Mouse (Mus musculus): ENCODE data around the gene Egfl7.
A peak's percentile ranks its signal among the peaks of the same experiment; 100 is the strongest.

Egfl7 gene

DNA sequence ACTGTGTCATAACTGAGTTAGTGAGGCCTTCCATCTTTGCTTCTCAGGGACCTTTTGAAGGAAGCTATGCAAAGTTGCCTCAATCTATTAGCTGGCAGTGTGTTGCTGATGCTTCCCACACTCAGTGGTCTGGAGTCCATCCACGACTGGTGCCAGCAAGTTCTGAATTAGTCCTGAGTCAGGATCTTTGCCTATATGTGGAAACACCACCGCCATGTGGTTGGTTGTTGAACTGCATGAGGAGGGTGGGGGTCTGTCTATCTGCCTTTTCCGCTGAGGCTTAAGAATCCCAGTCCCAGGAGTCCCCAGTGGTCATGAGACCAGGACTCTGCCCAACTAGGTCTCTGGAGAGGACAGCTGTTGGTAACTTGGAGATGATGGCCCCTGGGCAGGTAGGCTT lies 9.8 kb upstream of the Egfl7 start:
- DNase-seq (ENCODE audit: low spot score), result no peak

DNA sequence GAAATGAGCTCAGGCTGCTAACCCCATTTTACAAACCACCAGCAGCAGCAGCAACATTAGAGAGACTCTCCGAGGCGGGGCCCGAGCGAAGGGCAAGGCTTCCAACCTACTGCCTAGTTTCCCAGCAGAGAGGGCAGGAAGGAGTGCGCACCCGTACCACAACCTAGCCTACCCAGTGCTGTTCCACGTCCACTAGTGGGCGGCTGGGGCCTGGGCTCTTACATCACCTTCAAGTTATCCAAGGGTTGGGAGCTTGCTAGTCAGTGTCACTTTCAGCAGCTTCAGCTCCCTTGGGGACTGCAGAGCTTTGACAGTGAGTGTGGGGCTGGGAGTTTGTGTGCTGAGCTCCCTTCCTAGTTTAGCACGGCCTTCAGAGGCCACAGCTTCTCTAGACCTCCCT lies 8.4 kb upstream of the Egfl7 start:
- DNase-seq (ENCODE audit: low spot score), result no peak

DNA sequence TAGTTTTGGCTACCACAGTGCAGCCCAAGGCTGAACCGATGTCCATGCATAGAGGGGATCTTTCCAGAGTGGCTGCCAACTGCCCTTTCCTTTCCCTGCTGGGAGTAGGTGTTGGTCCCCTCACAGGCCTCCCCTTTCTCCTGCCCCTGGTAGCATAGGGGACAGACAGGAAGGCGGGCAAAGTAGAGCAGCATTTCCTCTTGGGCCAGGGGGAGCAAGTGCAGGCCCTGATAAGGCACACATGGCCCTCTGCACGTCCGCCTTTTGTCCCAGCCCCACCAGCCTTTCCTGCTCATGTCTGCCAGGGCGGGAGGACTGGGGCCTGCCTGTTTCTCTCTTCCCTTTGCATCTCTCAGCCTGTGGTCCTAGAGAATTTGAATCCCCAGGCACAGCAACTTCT lies 8.0 kb upstream of the Egfl7 start:
- DNase-seq (ENCODE audit: low spot score), result no peak

DNA sequence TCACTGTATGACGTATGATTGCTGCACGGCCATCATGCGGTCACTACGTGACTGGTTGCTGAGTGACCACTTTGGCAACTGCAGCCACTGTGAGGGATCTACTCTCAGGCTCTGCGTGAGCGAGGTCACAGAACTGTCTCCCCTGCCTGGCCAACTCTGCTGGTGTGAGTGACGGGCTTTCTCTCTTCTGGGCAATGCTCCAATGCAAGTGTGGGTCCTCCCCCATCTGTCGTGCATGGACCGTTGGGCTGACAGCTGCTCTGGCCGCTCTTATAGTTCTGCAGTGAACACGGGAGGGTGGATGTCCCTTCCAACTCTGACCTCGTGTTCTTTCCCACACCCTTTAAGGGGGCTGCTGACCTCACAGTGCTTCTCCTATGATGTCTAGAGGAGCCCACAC lies 6.4 kb upstream of the Egfl7 start:
- DNase-seq (ENCODE audit: low spot score), result no peak

DNA sequence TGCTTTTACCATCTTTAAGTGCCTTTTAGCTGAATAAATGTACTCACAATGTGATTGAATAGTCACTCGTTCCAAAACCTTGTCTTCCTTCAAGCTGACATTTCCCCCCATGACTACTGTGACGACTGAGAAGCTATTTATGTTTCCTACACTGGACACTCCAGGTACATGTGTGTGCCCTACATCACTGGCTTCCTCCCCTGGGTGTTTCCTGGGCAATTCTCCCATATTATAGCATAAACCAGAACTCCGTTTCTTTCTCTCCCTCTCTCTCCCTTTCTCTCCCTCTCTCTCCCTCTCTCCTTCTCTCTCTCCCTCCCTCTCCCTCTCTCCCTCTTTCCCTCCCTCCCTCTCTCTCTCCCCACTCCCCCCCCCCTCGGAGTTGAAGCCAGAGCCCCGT lies 6.0 kb upstream of the Egfl7 start:
- DNase-seq (ENCODE audit: low spot score), result no peak

DNA sequence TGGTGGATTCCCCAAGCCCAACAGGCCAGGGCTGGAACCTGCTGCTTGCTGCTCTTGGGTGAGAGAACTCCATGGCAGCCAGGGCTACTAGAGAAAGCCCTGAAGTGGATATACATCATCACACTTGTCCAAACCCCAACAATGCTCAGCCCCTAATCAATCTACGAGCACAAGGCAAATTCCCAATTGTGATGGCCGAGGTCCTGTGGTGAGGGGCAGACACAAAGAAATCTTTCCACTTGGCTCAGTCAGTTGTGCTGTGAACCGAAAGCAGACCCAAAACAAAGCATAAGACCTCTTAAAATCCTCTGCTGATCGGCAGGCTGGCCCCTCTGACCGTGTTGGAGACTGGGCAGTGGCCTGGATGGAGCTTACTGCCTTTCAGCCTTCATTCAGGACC lies 5.0 kb upstream of the Egfl7 start:
- DNase-seq (ENCODE audit: low spot score), result no peak

DNA sequence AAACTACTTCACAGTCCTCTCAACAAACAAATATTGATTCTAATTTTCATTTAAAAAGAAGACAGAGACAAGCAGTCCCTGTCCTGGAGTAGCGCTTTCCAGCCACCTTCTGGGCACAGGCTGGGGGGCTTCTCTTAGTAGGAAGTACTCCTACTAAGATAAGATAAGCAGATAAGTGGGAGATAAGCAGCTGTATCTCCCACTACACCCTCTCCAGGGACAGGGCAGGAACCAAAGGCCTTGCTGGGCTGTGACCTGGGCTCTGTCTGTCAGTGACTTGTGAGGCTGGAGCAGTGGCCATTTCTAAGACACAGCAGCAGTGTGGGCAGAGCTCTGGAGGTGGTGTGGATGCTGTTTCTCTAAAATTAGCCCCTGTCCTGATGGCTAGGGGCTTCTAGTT lies 4.4 kb upstream of the Egfl7 start:
- DNase-seq (ENCODE audit: low spot score), result no peak

DNA sequence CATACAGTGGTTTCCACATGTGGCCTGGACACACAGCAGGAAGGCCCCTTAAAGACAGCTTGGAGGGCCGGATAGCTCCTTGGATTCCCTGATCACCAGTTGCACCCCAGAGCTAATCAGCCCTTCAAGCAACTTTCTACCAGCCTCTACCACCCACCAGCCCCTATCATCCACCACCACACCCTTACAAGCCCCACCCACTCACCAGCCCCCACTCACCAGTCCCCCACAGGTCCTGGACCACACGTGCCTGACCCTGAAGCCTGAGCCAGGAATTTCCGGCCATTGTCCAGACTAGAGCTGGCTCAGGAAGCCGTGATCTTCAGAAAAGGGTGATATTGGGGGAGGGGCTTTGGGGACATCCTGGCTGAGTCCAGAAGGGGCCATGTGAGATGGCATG lies 3.9 kb upstream of the Egfl7 start:
- no peak for DNase-seq (ENCODE audit: low spot score)

DNA sequence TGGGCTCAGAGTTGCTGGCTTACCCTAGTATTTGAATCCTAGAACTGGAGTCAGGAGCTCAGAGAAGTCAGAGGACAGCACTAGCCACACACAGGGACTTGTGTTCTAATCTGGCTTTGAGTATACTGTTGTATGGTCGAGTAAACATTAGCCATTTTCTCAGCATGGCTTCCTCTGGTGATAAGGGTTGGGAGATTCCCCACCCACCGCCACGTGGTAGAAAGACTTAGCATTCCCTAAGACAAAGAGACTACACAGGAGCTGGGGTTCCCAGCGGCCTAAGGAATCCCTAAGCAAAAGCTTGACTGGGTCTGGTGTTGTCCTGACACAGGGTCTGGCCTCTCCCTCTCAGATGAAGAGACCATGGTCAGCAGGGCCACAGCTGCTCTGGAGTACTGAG lies 3.4 kb upstream of the Egfl7 start:
- no peak for DNase-seq (ENCODE audit: low spot score)

DNA sequence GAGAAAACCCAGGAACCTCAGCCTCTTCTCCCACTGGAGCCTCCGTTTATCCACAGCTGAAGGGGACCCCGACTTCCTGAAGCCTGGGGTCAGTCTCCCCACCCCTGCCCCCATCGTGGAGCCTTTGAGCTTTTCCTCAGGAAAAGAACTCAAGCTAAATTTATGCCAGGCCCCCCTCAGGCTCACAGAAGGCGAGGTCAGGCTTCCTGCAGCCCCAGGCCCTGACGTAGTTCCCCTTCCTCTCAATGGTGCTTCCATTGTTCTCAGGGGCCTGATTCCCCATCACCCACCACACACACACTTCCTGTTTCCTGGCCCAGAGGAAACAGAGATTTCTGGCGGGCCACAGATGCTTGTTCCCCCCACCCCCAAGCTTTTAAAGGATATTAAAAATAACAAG lies 1.4 kb upstream of the Egfl7 start:
- no peak for DNase-seq (ENCODE audit: low spot score)

DNA sequence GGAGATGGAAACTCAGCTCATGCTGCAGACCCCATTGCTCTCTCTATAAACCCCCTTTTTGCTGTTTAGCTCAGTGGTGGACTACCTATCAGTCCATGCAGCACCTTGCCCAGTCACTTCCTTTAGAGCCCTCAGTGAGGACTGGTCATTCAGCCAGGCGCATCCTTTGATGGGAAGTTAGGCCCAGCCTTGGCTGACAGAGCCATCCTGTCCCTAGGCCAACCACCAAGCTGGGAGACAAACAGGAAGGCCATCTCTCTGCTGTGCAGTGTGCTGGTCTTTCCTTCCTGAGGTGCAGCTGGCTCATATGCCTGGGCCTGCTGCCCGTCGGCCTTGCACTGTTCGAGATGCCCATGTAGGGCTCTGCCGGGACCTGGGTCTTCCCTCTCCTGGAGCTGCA lies 937 bp downstream of the Egfl7 start:
- DNase-seq (ENCODE audit: low spot score), result no peak

DNA sequence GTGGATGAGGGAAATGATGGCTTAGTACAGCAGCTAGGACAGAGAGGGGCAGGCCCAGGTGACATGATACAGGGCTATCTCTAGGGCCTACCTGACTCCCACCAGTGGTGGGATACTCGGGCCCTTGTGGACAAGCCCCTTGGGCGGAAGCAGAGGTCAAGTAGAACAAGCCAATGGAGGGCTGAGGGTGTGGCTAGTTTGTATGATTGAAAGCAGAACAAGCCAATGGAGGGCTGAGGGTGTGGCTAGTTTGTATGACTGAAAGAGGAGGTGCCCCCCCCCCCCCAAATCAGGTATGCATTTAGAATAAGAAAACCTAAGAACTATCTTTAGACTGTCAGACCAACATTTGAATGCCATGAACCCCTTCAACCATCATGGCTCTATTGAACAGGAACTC lies 2.4 kb downstream of the Egfl7 start:
- no peak for DNase-seq (ENCODE audit: low spot score)

DNA sequence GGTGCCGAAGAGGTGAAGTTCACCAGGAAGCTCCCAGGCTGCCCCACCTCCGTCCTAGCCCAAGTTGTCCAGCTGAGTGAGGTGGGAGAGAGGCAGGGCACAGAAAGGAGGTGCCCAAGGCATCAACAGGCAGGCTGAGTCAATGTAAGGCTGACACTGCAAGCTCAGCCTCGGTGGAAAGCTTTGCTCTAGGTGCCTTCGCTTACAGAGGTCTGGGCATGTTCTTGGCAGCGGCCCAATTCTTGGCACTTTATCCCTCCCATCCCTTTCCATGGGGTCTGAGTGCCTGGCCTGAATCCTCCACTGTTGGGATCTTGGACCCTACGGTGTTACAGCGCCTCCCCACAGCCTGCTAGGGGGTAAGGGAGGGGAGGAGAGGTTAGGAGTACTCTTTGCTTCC lies 2.9 kb downstream of the Egfl7 start:
- DNase-seq (ENCODE audit: low spot score), result no peak

DNA sequence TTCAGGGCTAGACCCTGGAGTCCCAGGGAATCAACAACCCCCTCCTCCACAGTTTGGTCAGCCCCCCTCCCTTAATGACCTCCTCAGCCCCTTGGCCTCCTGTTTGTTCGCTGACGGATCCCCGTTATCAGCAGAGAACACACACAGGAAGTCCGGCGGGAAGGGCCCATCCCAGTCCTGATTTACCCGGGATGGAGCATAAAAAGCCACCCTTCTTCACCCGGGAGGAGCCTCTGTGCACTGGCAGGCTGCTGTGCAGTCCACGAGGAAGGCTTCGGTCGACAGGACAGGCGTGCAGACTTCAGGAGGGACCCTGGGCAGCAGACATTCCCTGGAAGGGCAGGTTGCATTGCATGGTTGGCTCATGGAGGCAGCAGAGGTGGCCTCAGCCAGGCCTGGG lies 3.8 kb downstream of the Egfl7 start:
- DNase-seq (ENCODE audit: low spot score), result no peak

DNA sequence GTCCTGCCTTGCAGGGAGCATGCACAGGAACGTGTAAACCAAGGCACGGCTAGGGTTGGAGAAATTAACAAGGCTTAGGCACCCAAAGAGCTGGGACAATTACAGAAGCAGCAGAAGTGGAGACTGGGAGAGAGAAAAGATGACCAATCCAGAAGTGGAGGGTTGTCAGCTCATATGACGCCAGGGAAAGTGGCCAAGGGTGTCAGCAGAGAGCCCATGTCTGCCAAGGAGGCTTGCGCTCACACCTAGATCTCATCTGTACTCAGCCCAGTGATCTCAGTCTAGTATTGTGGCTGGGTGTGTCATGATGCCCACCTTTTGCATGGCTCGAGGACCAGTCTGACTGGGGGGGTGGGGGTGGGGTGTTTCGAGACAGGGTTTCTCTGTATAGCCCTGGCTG lies 5.9 kb downstream of the Egfl7 start:
- DNase-seq (ENCODE audit: low spot score), result no peak

DNA sequence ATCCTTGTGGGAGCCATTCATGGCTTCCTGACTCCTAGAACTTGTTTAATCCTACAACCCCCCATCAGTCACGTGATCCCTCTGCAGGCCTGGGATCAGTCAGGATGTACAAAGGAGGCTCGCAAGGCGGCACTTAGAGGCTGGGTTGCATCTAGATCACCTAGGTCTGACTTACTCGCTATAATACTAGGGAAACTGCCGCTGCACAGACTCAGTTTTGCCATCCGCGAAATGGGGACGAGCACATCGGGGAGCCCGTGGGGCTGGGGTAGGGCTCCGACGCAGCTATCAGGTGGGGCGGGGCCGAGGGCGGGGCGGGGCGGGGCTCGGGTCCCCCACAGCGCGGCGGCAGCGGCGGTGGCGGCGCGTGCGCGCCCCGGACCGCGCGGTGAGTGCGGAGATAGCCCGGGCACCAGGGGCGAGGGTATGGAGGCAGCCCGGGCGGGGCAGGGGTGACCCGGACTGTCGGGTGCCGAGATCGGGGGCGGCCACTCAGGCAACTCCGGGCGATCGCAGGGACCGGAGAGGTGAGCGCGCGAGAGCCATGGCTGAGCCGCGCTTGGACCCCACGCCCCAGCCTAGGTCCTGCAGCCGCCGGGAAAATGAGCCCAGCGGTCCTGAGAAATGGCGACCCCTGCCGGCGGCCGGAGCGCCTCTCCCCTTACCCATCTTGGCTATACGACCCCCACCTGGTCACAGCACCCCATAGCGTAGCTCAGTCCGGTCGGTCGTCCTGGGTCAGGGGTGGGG lies 6.7 kb downstream of the Egfl7 start, which contains the start of gene Gm20532:
TSS of gene Gm20532 (plus strand) at position 346 of the 750 bp plus-strand sequence.
- DNase-seq (ENCODE audit: low spot score), result peak; percentile 37

DNA sequence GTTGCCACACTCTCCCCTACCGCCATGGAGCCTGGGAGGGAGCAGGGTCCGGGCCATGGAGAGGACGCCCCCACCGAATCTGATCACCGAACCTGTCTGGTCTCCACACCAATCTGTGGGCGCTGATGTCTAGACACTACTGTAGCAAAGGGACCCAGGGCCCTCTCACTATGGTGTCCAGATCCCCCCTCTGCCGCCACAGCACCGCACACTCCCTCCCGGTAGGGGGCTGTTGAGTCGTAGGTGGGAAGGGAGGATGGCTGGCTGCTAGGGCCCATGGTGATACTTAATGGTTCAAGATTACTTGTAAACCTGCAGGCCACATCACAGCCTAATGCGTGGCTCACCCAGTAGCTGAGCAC lies 7.2 kb downstream of the Egfl7 start:
- DNase-seq (ENCODE audit: low spot score), result no peak

DNA sequence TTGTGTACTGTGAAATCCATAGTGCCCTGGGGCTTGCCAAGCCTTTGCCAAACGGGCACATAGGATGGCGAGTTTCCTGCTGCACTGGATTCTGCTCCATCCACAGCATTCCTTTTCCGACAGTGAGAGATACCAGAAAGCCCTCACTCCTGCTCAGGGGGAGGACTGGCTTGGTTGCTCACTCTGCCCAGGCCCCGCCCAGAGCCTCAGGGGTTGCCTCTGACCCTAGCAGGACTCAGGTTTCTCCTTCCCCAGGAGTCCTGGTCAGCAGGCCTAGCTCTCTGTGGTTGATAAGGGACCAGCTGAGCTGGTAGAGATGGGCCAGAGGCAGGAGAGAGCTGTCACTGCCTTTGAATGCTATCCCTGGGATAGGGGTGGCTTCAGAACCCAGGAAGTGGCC lies 8.8 kb downstream of the Egfl7 start:
- no peak for DNase-seq (ENCODE audit: low spot score)

DNA sequence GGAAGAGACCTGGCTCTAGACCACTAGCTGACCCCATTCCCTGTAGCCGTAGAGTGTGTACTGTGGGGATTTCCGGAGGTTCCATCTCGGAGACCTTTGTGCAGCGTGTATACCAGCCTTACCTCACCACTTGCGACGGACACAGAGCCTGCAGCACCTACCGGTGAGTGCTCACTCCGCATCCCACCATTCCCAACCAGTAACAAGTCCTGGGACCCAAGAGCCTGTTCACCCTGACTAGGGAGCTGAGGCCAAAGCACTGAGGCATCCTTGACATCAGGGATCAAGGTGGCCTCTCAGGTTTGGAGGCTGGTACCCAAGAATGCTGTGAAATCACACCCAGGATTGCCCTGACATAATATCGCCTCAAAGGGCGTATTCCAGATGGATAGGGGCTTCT lies 9.5 kb downstream of the Egfl7 start:
- DNase-seq (ENCODE audit: low spot score), result no peak

DNA sequence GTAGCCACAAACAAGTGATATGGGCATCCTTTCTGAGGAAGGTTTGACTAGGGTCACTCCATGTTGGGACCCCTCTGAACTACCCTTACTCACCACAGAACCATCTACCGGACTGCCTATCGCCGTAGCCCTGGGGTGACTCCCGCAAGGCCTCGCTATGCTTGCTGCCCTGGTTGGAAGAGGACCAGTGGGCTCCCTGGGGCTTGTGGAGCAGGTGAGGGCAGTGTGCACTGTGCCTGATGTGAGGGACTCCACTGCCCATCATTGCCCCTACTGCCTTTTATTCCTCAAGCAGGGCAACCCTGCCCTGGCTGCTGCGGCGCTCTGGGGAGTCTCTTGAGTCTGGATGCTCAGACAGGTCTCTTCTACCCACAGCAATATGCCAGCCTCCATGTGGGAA lies 10.5 kb downstream of the Egfl7 start:
- no peak for DNase-seq (ENCODE audit: low spot score)

DNA sequence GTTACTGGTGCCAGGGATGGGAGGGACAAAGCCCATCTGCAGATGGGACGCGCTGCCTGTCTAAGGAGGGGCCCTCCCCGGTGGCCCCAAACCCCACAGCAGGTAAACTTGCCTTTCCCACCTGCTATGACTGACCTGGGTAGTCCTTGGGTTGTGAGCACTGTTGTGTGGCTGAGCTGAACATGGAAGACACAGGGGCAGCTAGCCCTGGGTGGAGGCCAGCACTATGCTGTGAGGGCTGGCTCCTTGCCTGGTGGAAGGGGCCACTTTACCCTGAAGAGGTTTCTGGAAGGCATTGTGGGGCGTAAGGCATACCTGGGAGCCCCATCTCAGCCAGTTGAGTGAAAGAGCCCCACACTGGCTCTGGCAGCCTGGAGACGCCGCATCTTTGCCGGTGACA lies 11.1 kb downstream of the Egfl7 start:
- no peak for DNase-seq (ENCODE audit: low spot score)

DNA sequence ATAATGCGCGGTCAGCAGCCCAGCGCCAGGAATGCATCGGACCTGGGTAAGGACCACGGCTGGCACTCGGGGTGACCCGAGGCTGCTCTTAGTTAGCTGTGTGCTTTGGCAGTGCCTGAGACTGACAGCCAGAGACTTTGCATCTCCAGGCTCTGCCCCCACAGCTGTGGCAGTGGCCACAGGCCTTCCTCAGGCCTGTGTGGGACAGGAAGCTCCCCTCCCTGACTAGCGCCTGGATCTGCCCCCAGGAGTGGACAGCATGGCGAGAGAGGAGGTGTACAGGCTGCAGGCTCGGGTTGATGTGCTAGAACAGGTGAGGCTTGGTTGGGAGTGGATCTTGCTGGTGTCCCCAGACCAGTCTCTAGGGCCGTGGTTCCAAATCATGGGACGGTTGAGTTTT lies 11.6 kb downstream of the Egfl7 start:
- no peak for DNase-seq (ENCODE audit: low spot score)

DNA sequence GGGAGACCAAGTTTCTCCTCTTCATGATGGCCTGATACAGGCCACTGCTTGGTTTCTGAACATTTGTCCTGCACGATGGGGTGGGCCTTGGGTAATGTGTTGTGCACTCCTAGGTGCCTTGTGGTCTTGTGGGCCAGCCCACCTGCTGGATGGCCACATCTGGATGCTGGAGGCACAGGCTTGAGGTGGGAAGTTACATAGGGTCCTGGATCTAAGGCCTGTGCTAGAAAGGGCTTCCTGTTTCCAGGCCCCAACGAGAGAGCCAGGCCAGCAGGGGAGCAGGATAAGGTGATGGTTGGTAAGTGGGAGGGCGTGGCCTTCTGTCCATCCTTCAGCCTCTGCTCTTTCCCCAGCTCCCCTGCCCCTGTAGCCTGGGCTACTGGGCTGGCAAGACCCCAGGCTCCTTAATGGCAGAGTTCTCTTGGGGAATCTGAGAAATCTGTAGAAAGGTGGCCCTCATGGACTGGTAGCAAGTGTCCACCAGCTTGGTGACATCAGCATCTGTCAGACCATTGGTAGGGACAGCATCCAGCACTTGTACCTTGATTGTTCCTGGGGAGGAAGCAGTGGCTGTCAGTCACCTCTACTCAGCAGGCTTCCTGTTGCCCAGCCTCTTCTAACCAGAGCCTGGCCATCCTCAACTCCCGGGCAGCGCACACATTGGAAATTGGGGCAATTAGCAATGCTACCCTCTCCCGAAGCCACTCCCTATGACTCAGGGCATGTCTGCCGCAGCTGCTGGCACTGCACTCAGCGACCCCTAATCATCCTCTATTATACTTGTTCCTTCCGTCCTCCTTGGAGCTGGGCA lies 13.6 kb downstream of the Egfl7 start:
- no peak for DNase-seq (ENCODE audit: low spot score)

DNA sequence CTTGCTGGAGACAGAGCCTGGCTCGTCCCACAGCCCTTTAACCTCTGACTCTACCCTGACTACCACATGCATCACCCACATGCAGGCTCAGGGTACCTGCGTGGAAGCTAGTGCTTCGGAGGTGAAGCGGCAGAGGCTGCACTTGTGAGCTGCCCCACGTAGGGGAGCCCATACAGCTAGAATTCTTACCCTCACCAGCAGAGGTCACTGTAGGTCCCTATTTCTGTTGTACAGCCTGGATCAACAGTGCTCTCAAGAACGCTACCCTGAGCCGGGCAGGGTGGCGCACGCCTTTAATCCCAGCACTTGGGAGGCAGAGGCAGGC lies 14.2 kb downstream of the Egfl7 start:
- no peak for DNase-seq (ENCODE audit: low spot score)
